Mouse (Mus musculus): Measurements from ENCODE around the gene Nucb1.
"Not testable (repeated sequence)": the region's sequence is repeated elsewhere in the genome, so short reads cannot be mapped to it uniquely, and the experiment has no call there.

The Nucb1 gene

GRCm38 (mm10) chr7:45463987-45464778 is 46.0 kb downstream of the Nucb1 start:
- in situ Hi-C loops (cut with MboI, MseI), result no loop called here

GRCm38 (mm10) chr7:45462868-45463267 is 47.3 kb downstream of the Nucb1 start:
- in situ Hi-C loops (cut with MboI, MseI), result not testable (repeated sequence)

- in situ Hi-C loops (cut with MboI, MseI), result no loop called here
Observed at GRCm38 (mm10) chr7:45462325-45462724, 47.9 kb downstream of the Nucb1 start.

- in situ Hi-C loops (cut with MboI, MseI), result no loop called here
Observed at GRCm38 (mm10) chr7:45461781-45462180, 48.4 kb downstream of the Nucb1 start.

- in situ Hi-C loops (cut with MboI, MseI), result no loop called here
Observed at GRCm38 (mm10) chr7:45461326-45461725, 48.9 kb downstream of the Nucb1 start.

- in situ Hi-C loops (cut with MboI, MseI), result no loop called here
Observed at GRCm38 (mm10) chr7:45460860-45461314, 49.3 kb downstream of the Nucb1 start.

- in situ Hi-C loops (cut with MboI, MseI), result no loop called here
Observed at GRCm38 (mm10) chr7:45460377-45460776, 49.8 kb downstream of the Nucb1 start.

- in situ Hi-C loops (cut with MboI, MseI), result not testable (repeated sequence)
Observed at GRCm38 (mm10) chr7:45459564-45460140, 50.6 kb downstream of the Nucb1 start, which contains the start of gene Ftl1. Ftl1 (minus strand) TSS chr7:45459884.

- in situ Hi-C loops (cut with MboI, MseI), result no loop called here
Observed at GRCm38 (mm10) chr7:45458748-45459563, 51.2 kb downstream of the Nucb1 start.

GRCm38 (mm10) chr7:45457204-45458060 is 52.8 kb downstream of the Nucb1 start:
- in situ Hi-C loops (cut with MboI, MseI), result no loop called here

GRCm38 (mm10) chr7:45456721-45457203 is 53.4 kb downstream of the Nucb1 start:
- in situ Hi-C loops (cut with MboI, MseI), result no loop called here

GRCm38 (mm10) chr7:45455932-45456696 is 54.1 kb downstream of the Nucb1 start:
- in situ Hi-C loops (cut with MboI, MseI), result no loop called here

- in situ Hi-C loops (cut with MboI, MseI), result no loop called here
Observed at GRCm38 (mm10) chr7:45454971-45455370, 55.2 kb downstream of the Nucb1 start.

GRCm38 (mm10) chr7:45451344-45451982 is 58.7 kb downstream of the Nucb1 start:
- in situ Hi-C loops (cut with MboI, MseI), result no loop called here

- in situ Hi-C loops (cut with MboI, MseI), result no loop called here
Observed at GRCm38 (mm10) chr7:45449974-45450373, 60.2 kb downstream of the Nucb1 start.

GRCm38 (mm10) chr7:45447325-45447990 is 62.7 kb downstream of the Nucb1 start:
- in situ Hi-C loops (cut with MboI, MseI), result no loop called here

- in situ Hi-C loops (cut with MboI, MseI), result no loop called here
Observed at GRCm38 (mm10) chr7:45446589-45446988, 63.6 kb downstream of the Nucb1 start.

GRCm38 (mm10) chr7:45443526-45444420 is 66.4 kb downstream of the Nucb1 start:
- in situ Hi-C loops (cut with MboI, MseI), result no loop called here
